Mouse (Mus musculus): Measurements from ENCODE around the gene E430018J23Rik. TPM values are rescaled to one million over a fixed set of nuclear protein-coding genes. Genes with fewer than 3 reads are reported as not detected.

The E430018J23Rik gene
- polyA plus RNA-seq (2014; fragmentation: Illumina TruSeq; extraction: RNeasy Lipid Tissue Mini Kit (QIAGEN cat#74804); ENCODE audit: low replicate concordance) = 1.2 TPM

GRCm38 (mm10) chr7:127393157-127393943, at the start of gene E430018J23Rik:
TSS of gene E430018J23Rik (minus strand) at chr7:127393629.

GRCm38 (mm10) chr7:127421388-127422191, 28.2 kb upstream of the E430018J23Rik start, which contains the start of gene Zfp688:
TSS of gene Zfp688 (minus strand) at chr7:127422068.

DNA sequence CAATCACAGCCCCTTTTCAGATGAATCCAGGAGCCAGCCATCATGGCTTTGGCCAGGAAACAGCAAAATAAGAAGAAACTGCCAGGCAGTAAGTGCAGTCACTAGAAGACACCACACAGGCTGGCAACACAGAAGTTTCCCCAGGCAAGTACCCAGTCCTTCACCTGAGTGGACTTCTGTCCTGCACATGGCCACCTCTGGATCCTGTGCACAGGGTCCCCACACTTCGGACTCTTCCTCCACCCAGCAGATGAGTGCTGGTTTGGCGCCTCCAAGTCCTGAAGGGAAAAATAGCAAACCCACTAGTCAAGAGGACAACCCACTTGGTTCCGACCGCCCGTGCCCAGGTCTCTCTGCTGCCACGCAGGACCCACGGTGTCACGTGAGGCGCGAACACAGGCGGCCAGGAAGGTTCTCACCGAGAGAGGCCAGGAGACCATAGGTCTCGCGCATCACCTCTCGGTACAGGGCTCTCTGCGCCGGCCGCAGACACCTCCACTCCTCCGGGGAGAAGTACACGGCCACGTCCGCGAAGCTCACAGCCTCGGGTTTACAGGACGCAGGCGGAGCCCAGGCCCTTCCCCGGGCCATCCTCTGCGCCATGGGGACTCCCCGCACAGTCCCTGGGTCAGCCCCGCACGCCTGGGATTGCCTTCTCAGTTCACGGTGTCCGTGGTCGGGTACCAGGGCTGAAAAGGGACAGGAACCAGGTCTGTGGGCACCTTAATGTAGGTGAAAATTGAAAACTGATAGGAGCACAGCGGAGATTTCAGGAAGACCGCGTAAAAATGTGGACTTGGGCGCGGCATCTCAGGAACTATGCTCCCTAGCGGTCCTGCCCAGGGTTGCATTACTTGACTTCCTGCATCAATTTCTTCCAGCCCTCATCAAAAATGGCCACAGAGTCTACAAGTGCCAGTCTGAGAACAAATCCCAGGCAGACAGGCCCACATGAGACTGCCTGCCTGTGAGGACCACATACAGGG, 12.9 kb upstream of the E430018J23Rik start, which contains the start of gene Zfp764:
TSS of gene Zfp764 (minus strand) at position 821 of the 986 bp plus-strand sequence.

DNA sequence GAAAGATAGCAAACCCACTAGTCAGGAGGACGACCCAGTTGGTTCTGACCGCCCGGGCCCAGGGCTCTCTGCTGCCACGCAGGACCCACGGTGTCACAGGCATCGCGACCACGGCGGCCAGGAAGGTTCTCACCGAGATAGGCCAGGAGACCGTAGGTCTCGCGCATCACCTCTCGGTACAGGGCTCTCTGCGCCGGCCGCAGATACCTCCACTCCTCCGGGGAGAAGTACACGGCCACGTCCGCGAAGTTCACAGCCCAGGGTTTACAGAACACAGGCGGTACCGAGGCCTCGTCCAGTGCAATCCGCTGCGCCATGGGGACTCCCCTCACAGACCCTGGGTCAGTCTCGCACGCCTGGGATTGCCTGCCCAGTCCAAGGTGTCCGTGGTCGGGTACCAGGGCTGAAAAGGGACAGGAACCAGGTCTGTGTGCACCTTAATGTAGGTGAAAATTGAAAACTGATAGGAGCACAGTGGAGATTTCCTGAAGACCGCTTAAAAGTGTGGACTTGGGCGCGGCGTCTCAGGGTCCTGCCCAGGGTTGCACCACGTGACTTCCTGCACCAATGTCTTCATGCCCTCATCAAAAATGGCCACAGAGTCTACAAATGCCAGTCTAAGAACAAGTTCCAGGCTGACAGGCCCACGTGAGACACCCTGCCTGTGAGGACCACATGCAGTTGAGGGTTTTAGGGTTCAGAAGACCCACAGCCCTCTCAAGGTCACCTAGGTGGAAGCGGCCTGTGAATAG, 6.6 kb downstream of the E430018J23Rik start, which contains the start of gene 9130019O22Rik:
TSS of gene 9130019O22Rik (minus strand) at position 526 of the 752 bp plus-strand sequence.

GRCm38 (mm10) chr7:127375271-127376245, 17.9 kb downstream of the E430018J23Rik start, which contains the start of gene Zfp747:
TSS of gene Zfp747 (minus strand) at chr7:127376050.

DNA sequence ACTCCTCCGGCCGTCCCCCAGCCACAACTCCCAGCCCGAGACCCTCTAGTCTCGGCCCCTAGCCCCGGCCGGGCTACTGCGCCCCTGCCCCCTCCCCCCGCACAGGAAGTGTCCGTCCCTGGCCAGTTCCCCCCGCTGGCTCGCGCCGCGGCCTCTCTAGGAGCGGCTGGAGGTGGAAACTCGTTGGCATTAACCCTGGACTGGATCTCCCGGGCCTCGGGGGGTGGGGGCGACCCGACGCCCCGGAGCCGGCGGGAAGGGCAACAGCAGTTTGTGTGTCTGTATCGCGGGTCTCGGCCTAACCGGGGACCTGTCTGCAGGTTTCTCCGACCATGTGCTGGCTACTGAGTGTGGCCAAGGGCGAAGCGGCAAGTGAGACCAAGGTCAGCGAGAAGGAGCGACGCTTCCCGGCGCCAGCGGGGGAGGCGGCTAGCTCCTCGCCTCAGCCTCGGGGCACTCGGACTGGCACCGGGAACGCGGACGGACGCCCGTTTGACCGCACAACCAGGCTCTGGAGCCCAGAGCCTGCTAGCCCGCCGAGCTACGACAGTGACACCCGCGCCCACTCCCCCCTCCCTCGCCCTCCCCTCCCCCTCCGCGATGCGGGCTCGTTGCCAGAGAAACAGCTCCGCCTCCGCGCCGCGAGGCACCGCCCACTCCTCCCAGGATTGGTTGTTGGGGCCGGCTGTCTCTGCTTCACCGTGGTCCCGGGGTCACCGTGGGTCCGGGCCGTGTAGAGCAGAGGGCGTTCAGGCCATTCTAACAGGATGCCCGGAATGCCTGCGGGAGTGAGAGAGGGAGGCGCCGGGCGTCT, 47.7 kb downstream of the E430018J23Rik start, which contains the start of gene Zfp768:
TSS of gene Zfp768 (minus strand) at position 78 of the 814 bp plus-strand sequence.

Other genes starting within 250 kb of the E430018J23Rik start
- 9.1 TPM for gene Cd2bp2, start 197.6 kb downstream of the E430018J23Rik start, polyA plus RNA-seq (2014; fragmentation: Illumina TruSeq; extraction: RNeasy Lipid Tissue Mini Kit (QIAGEN cat#74804); ENCODE audit: low replicate concordance)
- gene Tbc1d10b, start 185.2 kb downstream of the E430018J23Rik start, polyA plus RNA-seq (2014; fragmentation: Illumina TruSeq; extraction: RNeasy Lipid Tissue Mini Kit (QIAGEN cat#74804); ENCODE audit: low replicate concordance) = 3.0 TPM
- not detected for gene Mylpf, start 184.7 kb downstream of the E430018J23Rik start, polyA plus RNA-seq (2014; fragmentation: Illumina TruSeq; extraction: RNeasy Lipid Tissue Mini Kit (QIAGEN cat#74804); ENCODE audit: low replicate concordance)
- gene Zfp553, start 160.6 kb downstream of the E430018J23Rik start, polyA plus RNA-seq (2014; fragmentation: Illumina TruSeq; extraction: RNeasy Lipid Tissue Mini Kit (QIAGEN cat#74804); ENCODE audit: low replicate concordance) = 0.63 TPM
- gene Sept1, start 160.5 kb downstream of the E430018J23Rik start, polyA plus RNA-seq (2014; fragmentation: Illumina TruSeq; extraction: RNeasy Lipid Tissue Mini Kit (QIAGEN cat#74804); ENCODE audit: low replicate concordance) = 1.5 TPM
- gene Zfp771, start 149.4 kb downstream of the E430018J23Rik start, polyA plus RNA-seq (2014; fragmentation: Illumina TruSeq; extraction: RNeasy Lipid Tissue Mini Kit (QIAGEN cat#74804); ENCODE audit: low replicate concordance) = not detected
- 0.78 TPM for gene Dctpp1, start 132.9 kb downstream of the E430018J23Rik start, polyA plus RNA-seq (2014; fragmentation: Illumina TruSeq; extraction: RNeasy Lipid Tissue Mini Kit (QIAGEN cat#74804); ENCODE audit: low replicate concordance)
- 171 TPM for gene Sephs2, start 119.6 kb downstream of the E430018J23Rik start, polyA plus RNA-seq (2014; fragmentation: Illumina TruSeq; extraction: RNeasy Lipid Tissue Mini Kit (QIAGEN cat#74804); ENCODE audit: low replicate concordance)
- gene Itgal, start 97.4 kb downstream of the E430018J23Rik start, polyA plus RNA-seq (2014; fragmentation: Illumina TruSeq; extraction: RNeasy Lipid Tissue Mini Kit (QIAGEN cat#74804); ENCODE audit: low replicate concordance) = 1.3 TPM
- 2.2 TPM for gene Zfp768, start 48.0 kb downstream of the E430018J23Rik start, polyA plus RNA-seq (2014; fragmentation: Illumina TruSeq; extraction: RNeasy Lipid Tissue Mini Kit (QIAGEN cat#74804); ENCODE audit: low replicate concordance)
- 5.3 TPM for gene Zfp747, start 17.6 kb downstream of the E430018J23Rik start, polyA plus RNA-seq (2014; fragmentation: Illumina TruSeq; extraction: RNeasy Lipid Tissue Mini Kit (QIAGEN cat#74804); ENCODE audit: low replicate concordance)
- gene 9130019O22Rik, start 6.5 kb downstream of the E430018J23Rik start, polyA plus RNA-seq (2014; fragmentation: Illumina TruSeq; extraction: RNeasy Lipid Tissue Mini Kit (QIAGEN cat#74804); ENCODE audit: low replicate concordance) = 2.9 TPM
- gene Zfp764, start 13.2 kb upstream of the E430018J23Rik start, polyA plus RNA-seq (2014; fragmentation: Illumina TruSeq; extraction: RNeasy Lipid Tissue Mini Kit (QIAGEN cat#74804); ENCODE audit: low replicate concordance) = 3.5 TPM
- gene Zfp688, start 28.4 kb upstream of the E430018J23Rik start, polyA plus RNA-seq (2014; fragmentation: Illumina TruSeq; extraction: RNeasy Lipid Tissue Mini Kit (QIAGEN cat#74804); ENCODE audit: low replicate concordance) = 2.5 TPM
- gene Zfp689, start 55.5 kb upstream of the E430018J23Rik start, polyA plus RNA-seq (2014; fragmentation: Illumina TruSeq; extraction: RNeasy Lipid Tissue Mini Kit (QIAGEN cat#74804); ENCODE audit: low replicate concordance) = 0.97 TPM
- gene Prr14, start 66.0 kb upstream of the E430018J23Rik start, polyA plus RNA-seq (2014; fragmentation: Illumina TruSeq; extraction: RNeasy Lipid Tissue Mini Kit (QIAGEN cat#74804); ENCODE audit: low replicate concordance) = 29.5 TPM
- gene Fbrs, start 85.6 kb upstream of the E430018J23Rik start, polyA plus RNA-seq (2014; fragmentation: Illumina TruSeq; extraction: RNeasy Lipid Tissue Mini Kit (QIAGEN cat#74804); ENCODE audit: low replicate concordance) = 5.9 TPM
- 4.5 TPM for gene Srcap, start 118.4 kb upstream of the E430018J23Rik start, polyA plus RNA-seq (2014; fragmentation: Illumina TruSeq; extraction: RNeasy Lipid Tissue Mini Kit (QIAGEN cat#74804); ENCODE audit: low replicate concordance)
- gene Gm42715, start 126.0 kb upstream of the E430018J23Rik start, polyA plus RNA-seq (2014; fragmentation: Illumina TruSeq; extraction: RNeasy Lipid Tissue Mini Kit (QIAGEN cat#74804); ENCODE audit: low replicate concordance) = 5.1 TPM
- not detected for gene Tmem265, start 167.8 kb upstream of the E430018J23Rik start, polyA plus RNA-seq (2014; fragmentation: Illumina TruSeq; extraction: RNeasy Lipid Tissue Mini Kit (QIAGEN cat#74804); ENCODE audit: low replicate concordance)
- 18.3 TPM for gene Phkg2, start 179.7 kb upstream of the E430018J23Rik start, polyA plus RNA-seq (2014; fragmentation: Illumina TruSeq; extraction: RNeasy Lipid Tissue Mini Kit (QIAGEN cat#74804); ENCODE audit: low replicate concordance)
- gene Ccdc189, start 195.0 kb upstream of the E430018J23Rik start, polyA plus RNA-seq (2014; fragmentation: Illumina TruSeq; extraction: RNeasy Lipid Tissue Mini Kit (QIAGEN cat#74804); ENCODE audit: low replicate concordance) = not detected
- 0.82 TPM for gene Rnf40, start 195.1 kb upstream of the E430018J23Rik start, polyA plus RNA-seq (2014; fragmentation: Illumina TruSeq; extraction: RNeasy Lipid Tissue Mini Kit (QIAGEN cat#74804); ENCODE audit: low replicate concordance)
- gene Zfp629, start 222.2 kb upstream of the E430018J23Rik start, polyA plus RNA-seq (2014; fragmentation: Illumina TruSeq; extraction: RNeasy Lipid Tissue Mini Kit (QIAGEN cat#74804); ENCODE audit: low replicate concordance) = 4.8 TPM

All from small intestine, adult 10 weeks (tissue).